Mouse (Mus musculus) retina, embryonic 14.5 days (tissue): ENCODE data around the gene Cysrt1.

Experiments
- DNase-seq: peaks from one replicate; pipeline ENCODE4 v3.0.0-alpha.2; 2015; ENCODE audit warnings: low spot score

Cysrt1 gene

GRCm38 (mm10) chr2:25234551-25235220 is 7.6 kb downstream of the Cysrt1 start:
- no peak for DNase-seq

GRCm38 (mm10) chr2:25234050-25234449 is 8.2 kb downstream of the Cysrt1 start, which contains the start of gene Slc34a3:
Gene Slc34a3, minus strand, starts transcription at chr2:25234364.
- DNase-seq, result no peak

GRCm38 (mm10) chr2:25233421-25233820 is 8.8 kb downstream of the Cysrt1 start:
- no peak for DNase-seq

GRCm38 (mm10) chr2:25231038-25231437 is 11.2 kb downstream of the Cysrt1 start:
- DNase-seq, result no peak

GRCm38 (mm10) chr2:25230581-25230980 is 11.7 kb downstream of the Cysrt1 start:
- no peak for DNase-seq

- no peak for DNase-seq
Measured at GRCm38 (mm10) chr2:25229582-25229981, 12.7 kb downstream of the Cysrt1 start.

- no peak for DNase-seq
Measured at GRCm38 (mm10) chr2:25228995-25229530, 13.2 kb downstream of the Cysrt1 start.

GRCm38 (mm10) chr2:25228431-25228889 is 13.8 kb downstream of the Cysrt1 start:
- DNase-seq, result peak; percentile 93

GRCm38 (mm10) chr2:25227406-25227805 is 14.8 kb downstream of the Cysrt1 start:
- DNase-seq, result no peak

- no peak for DNase-seq
Measured at GRCm38 (mm10) chr2:25226864-25227263, 15.4 kb downstream of the Cysrt1 start.

- no peak for DNase-seq
Measured at GRCm38 (mm10) chr2:25225811-25226379, 16.4 kb downstream of the Cysrt1 start.

- peak; percentile 99 for DNase-seq
Measured at GRCm38 (mm10) chr2:25224766-25225752, 17.2 kb downstream of the Cysrt1 start.

GRCm38 (mm10) chr2:25224492-25224765 is 17.8 kb downstream of the Cysrt1 start, which contains the start of gene Tubb4b:
Gene Tubb4b, minus strand, starts transcription at chr2:25224702.
- no peak for DNase-seq

GRCm38 (mm10) chr2:25223681-25224491 is 18.4 kb downstream of the Cysrt1 start:
- no peak for DNase-seq

GRCm38 (mm10) chr2:25221331-25221772 is 20.9 kb downstream of the Cysrt1 start:
- DNase-seq, result no peak

- no peak for DNase-seq
Measured at GRCm38 (mm10) chr2:25218445-25218844, 23.8 kb downstream of the Cysrt1 start, which contains the start of gene Fam166a. Gene Fam166a, plus strand, starts transcription at chr2:25218745.

GRCm38 (mm10) chr2:25217666-25218065 is 24.6 kb downstream of the Cysrt1 start:
- no peak for DNase-seq

- no peak for DNase-seq
Measured at GRCm38 (mm10) chr2:25214444-25214843, 27.8 kb downstream of the Cysrt1 start, which contains the start of gene Stpg3. Gene Stpg3, minus strand, starts transcription at chr2:25214637.

GRCm38 (mm10) chr2:25213266-25213865 is 28.9 kb downstream of the Cysrt1 start:
- no peak for DNase-seq

GRCm38 (mm10) chr2:25211121-25211670 is 31.1 kb downstream of the Cysrt1 start, which contains the start of gene Nelfb:
Gene Nelfb, minus strand, starts transcription at chr2:25211489.
- DNase-seq, result peak; percentile 92
